Mouse (Mus musculus) cortical plate, adult 2 months (tissue): ENCODE measurements around the gene Zpbp.

Experiments
- CTCF ChIP-seq: fragments of 200-500 bp; IDR thresholded peaks from 2 replicates; pipeline ENCODE4 v1.5.1; 2011; ENCODE audit warnings: mild to moderate bottlenecking, control low read depth, low read length; ENCODE audit not compliant: insufficient read depth; ENCODE audit errors: extremely low read depth
- POLR2A ChIP-seq: fragments of 200-500 bp; IDR thresholded peaks from 2 replicates; pipeline ENCODE4 v1.6.1; 2011; ENCODE audit warnings: mild to moderate bottlenecking, low read length, control low read depth; ENCODE audit not compliant: insufficient read depth; ENCODE audit errors: extremely low read depth

DNA sequence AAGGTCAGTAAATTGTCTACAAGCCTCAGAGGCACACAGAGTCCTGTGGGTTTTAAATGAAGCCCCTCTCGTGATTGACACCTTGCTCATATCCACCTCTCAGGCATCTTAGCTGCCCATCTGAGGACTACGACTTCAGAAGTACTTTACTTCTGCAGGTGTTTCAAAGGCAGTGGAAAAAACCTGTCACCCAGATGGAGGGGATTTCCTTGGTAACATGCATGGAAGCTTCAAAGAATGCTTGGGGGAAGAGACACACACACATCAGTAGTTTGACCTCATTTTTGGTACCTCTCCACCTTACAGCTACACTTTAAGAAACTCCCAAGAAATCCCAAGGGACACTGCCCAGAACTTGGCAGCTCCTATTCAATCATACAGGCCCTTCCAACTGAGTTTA lies 44.0 kb upstream of the Zpbp start:
- no peak for TF ChIP-seq CTCF
- TF ChIP-seq POLR2A: no peak
